17 mouse cellular contexts compared by ENCODE assay signal in genomic region chr1:80382928-80383327, GRCm38 (mm10).
"Had no signal": no experiment of that assay in that cellular context is flagged by ENCODE, and none has a peak within 500 bp of the region (broad histone marks: within the 10 kb centered on the region; RNA-seq: fewer than 3 reads in every experiment).

No protein-coding gene starts in this region.

- H3K27ac ChIP-seq: liver, embryonic 12.5 days; liver, embryonic 14.5 days; midbrain, embryonic 10.5 days; midbrain, embryonic 12.5 days; neural tube, embryonic 13.5 days; neural tube, embryonic 15.5 days had no signal

- H3K4me1 ChIP-seq: liver, embryonic 12.5 days; midbrain, embryonic 10.5 days; midbrain, embryonic 12.5 days; neural tube, embryonic 13.5 days; neural tube, embryonic 15.5 days had no signal

- H3K9me3 ChIP-seq: liver, embryonic 12.5 days; midbrain, embryonic 10.5 days; midbrain, embryonic 12.5 days; neural tube, embryonic 13.5 days; neural tube, embryonic 15.5 days had no signal

- H3K9ac ChIP-seq: liver, embryonic 12.5 days; liver, embryonic 14.5 days; midbrain, embryonic 12.5 days; neural tube, embryonic 13.5 days; neural tube, embryonic 15.5 days had no signal

- H3K4me3 ChIP-seq: liver, embryonic 12.5 days; midbrain, embryonic 10.5 days; midbrain, embryonic 12.5 days; myocyte; neural tube, embryonic 13.5 days; neural tube, embryonic 15.5 days had no signal

- ATAC-seq: liver, embryonic 12.5 days; lung, postnatal 0 days; midbrain, embryonic 16.5 days had no signal

- H3K4me2 ChIP-seq: midbrain, embryonic 12.5 days; neural tube, embryonic 13.5 days; neural tube, embryonic 15.5 days had no signal

- H3K27me3 ChIP-seq: liver, embryonic 12.5 days; midbrain, embryonic 12.5 days; neural tube, embryonic 13.5 days; neural tube, embryonic 15.5 days had no signal

- H3K36me3 ChIP-seq: liver, embryonic 12.5 days; midbrain, embryonic 10.5 days; midbrain, embryonic 12.5 days; neural tube, embryonic 13.5 days; neural tube, embryonic 15.5 days had no signal

- DNase-seq: lung, postnatal 14 days; lung, postnatal 4 days; midbrain, embryonic 14.5 days; retina, postnatal 1 day; right cerebral cortex, adult 18-20 months; right cerebral cortex, postnatal 25 days; right cerebral cortex, postnatal 4 days; spleen, adult 18-20 months had no signal
